Mouse (Mus musculus) hindbrain, postnatal 0 days (tissue): Measurements from ENCODE around the gene Dok1. TPM values are rescaled to one million over a fixed set of nuclear protein-coding genes. Genes with fewer than 3 reads are reported as not detected.

Source experiments
- ATAC-seq: fragments of 200-750 bp; cut with Nextera tagmentation; 2 replicates; pipeline ENCODE4 v1.8.0; 2017; ENCODE audit warnings: mild to moderate bottlenecking, moderate TSS enrichment, moderate library complexity
- DNase-seq: peaks from one replicate; pipeline ENCODE4 v3.0.0-alpha.2; 2015; ENCODE audit warnings: low spot score
- H3K27ac ChIP-seq: fragments of 300-500 bp; sonication (generic); 2 replicates; pipeline ENCODE4 v1.5.1; 2014; ENCODE audit warnings: mild to moderate bottlenecking
- H3K27me3 ChIP-seq: fragments of 300-500 bp; sonication (generic); 2 replicates; pipeline ENCODE4 v1.6.1; 2014; ENCODE audit warnings: low read length, mixed read lengths; ENCODE audit not compliant: insufficient read depth
- H3K36me3 ChIP-seq: fragments of 300-500 bp; sonication (generic); 2 replicates; pipeline ENCODE4 v1.6.1; 2014; ENCODE audit warnings: low read length, mixed read lengths; ENCODE audit not compliant: insufficient read depth
- H3K4me1 ChIP-seq: fragments of 300-500 bp; sonication (generic); 2 replicates; pipeline ENCODE4 v1.6.1; 2014; ENCODE audit warnings: antibody characterized with exemption, low read length, mixed read lengths; ENCODE audit not compliant: insufficient read depth
- H3K4me2 ChIP-seq: fragments of 300-500 bp; sonication (generic); 2 replicates; pipeline ENCODE4 v1.6.1; 2014; ENCODE audit warnings: low read depth, mild to moderate bottlenecking, low read length, moderate library complexity, mixed read lengths
- H3K4me3 ChIP-seq: fragments of 300-500 bp; sonication (generic); 2 replicates; pipeline ENCODE4 v1.5.1; 2014; ENCODE audit warnings: low read length
- H3K9ac ChIP-seq: fragments of 300-500 bp; sonication (generic); replicated peaks from 2 replicates; pipeline ENCODE4 v1.6.1; 2014; ENCODE audit warnings: mild to moderate bottlenecking, low read length, moderate library complexity, mixed read lengths
- H3K9me3 ChIP-seq: fragments of 300-500 bp; sonication (generic); 2 replicates; pipeline ENCODE4 v1.6.1; 2016; ENCODE audit warnings: low read length, mixed read lengths
- CTCF ChIP-seq: IDR thresholded peaks from 2 replicates; pipeline ENCODE4 v1.5.1; 2016; ENCODE audit warnings: antibody characterized with exemption, control low read depth, low read depth
- WGBS: fragments of 180-500 bp; shearing (Covaris S2); extraction: QIAGEN DNeasy Blood & Tissue Kit; methylation state at CpG from one replicate; pipeline ENCODE4 v1.1.7; 2014; 5-methylcytosine and 5-hydroxymethylcytosine counted together
- polyA plus RNA-seq: library from polyadenylated mRNA; unstranded; fragments of >200 nt; fragmentation: Nextera tagmentation; extraction: Ambion mirVana; gene quantifications from 2 replicates; pipeline ENCODE4 v1.2.1, GENCODE M21; 2015
- total RNA-seq: library from RNA; depleted of rRNA; stranded (reverse); fragments of >200 nt; gene quantifications from 2 replicates; pipeline ENCODE4 v1.2.3, GENCODE M21; 2014

The Dok1 gene
- total and polyA plus RNA-seq, 2 experiments from 2014 or later = 2.5 to 4.3 TPM

- Histone ChIP-seq H3K9me3 (no peaks in the 10 kb centered on the region), H3K4me3 (no peak overlapping the region), H3K4me1 (0 out of 2 replicates have a peak, but pooled peaks cover 3% of the 10 kb centered on the region), H3K27me3 (peaks cover 6% of the 10 kb centered on the region; the same call in 1 of the 2 replicates), H3K4me2 (no peak overlapping the region), H3K27ac (no peak overlapping the region), H3K9ac (no peak overlapping the region), H3K36me3 (no peaks in the 10 kb centered on the region)
- ATAC-seq (no peak), DNase-seq (no peak)
- 66% methylated on average over 8 of the region's 8 CpGs for WGBS
- TF ChIP-seq CTCF = no peak
These were observed 6.0 kb downstream of the Dok1 start for GRCm38 (mm10) chr6:83027293-83027692.

- no peaks in the 10 kb centered on the region for H3K4me1 ChIP-seq
- H3K27me3 ChIP-seq = no peaks in the 10 kb centered on the region
- no peak for DNase-seq
- no peak overlapping the region for H3K4me2 ChIP-seq
- H3K9me3 ChIP-seq = no peaks in the 10 kb centered on the region
- H3K4me3 ChIP-seq = no peak overlapping the region
- ATAC-seq = no peak
- WGBS = 96% methylated on average over 4 of the region's 4 CpGs
- no peak overlapping the region for H3K9ac ChIP-seq
- H3K27ac ChIP-seq = no peak overlapping the region
- no peaks in the 10 kb centered on the region for H3K36me3 ChIP-seq
- TF ChIP-seq CTCF = no peak
These were observed 8.1 kb downstream of the Dok1 start for GRCm38 (mm10) chr6:83025221-83025620.

GRCm38 (mm10) chr6:83024421-83024820, 8.8 kb downstream of the Dok1 start:
- DNase-seq (no peak), ATAC-seq (no peak)
- Histone ChIP-seq H3K4me2 (no peak overlapping the region), H3K27me3 (no peaks in the 10 kb centered on the region), H3K4me1 (no peaks in the 10 kb centered on the region), H3K9me3 (no peaks in the 10 kb centered on the region), H3K9ac (no peak overlapping the region), H3K27ac (no peak overlapping the region), H3K4me3 (no peak overlapping the region), H3K36me3 (no peaks in the 10 kb centered on the region)
- WGBS = 68% methylated on average over 4 of the region's 4 CpGs
- TF ChIP-seq CTCF = no peak

- H3K4me2 ChIP-seq = no peak overlapping the region
- H3K4me3 ChIP-seq = no peak overlapping the region
- no peak overlapping the region for H3K27ac ChIP-seq
- no peaks in the 10 kb centered on the region for H3K36me3 ChIP-seq
- no peaks in the 10 kb centered on the region for H3K27me3 ChIP-seq
- no peak for ATAC-seq
- no peak for DNase-seq
- no peaks in the 10 kb centered on the region for H3K9me3 ChIP-seq
- no peak for TF ChIP-seq CTCF
- 93% methylated on average over 2 of the region's 2 CpGs for whole genome bisulfite sequencing
- no peaks in the 10 kb centered on the region for H3K4me1 ChIP-seq
- H3K9ac ChIP-seq = no peak overlapping the region
These were observed 9.5 kb downstream of the Dok1 start for GRCm38 (mm10) chr6:83023786-83024185.

- no peak overlapping the region for H3K27ac ChIP-seq
- WGBS = 85% methylated on average over 9 of the region's 9 CpGs
- H3K27me3 ChIP-seq = no peaks in the 10 kb centered on the region
- DNase-seq (no peak), ATAC-seq (no peak)
- H3K4me1 ChIP-seq = no peaks in the 10 kb centered on the region
- no peak overlapping the region for H3K4me3 ChIP-seq
- H3K4me2 ChIP-seq = no peak overlapping the region
- H3K9ac ChIP-seq = no peak overlapping the region
- H3K9me3 ChIP-seq = no peaks in the 10 kb centered on the region
- no peaks in the 10 kb centered on the region for H3K36me3 ChIP-seq
- no peak for TF ChIP-seq CTCF
These were observed 10.3 kb downstream of the Dok1 start for GRCm38 (mm10) chr6:83023008-83023407.

GRCm38 (mm10) chr6:83020836-83021593, 12.3 kb downstream of the Dok1 start:
- Histone ChIP-seq H3K4me2 (no peak overlapping the region), H3K27me3 (no peaks in the 10 kb centered on the region), H3K27ac (no peak overlapping the region), H3K9ac (no peak overlapping the region), H3K4me3 (no peak overlapping the region), H3K36me3 (no peaks in the 10 kb centered on the region), H3K4me1 (no peaks in the 10 kb centered on the region), H3K9me3 (no peaks in the 10 kb centered on the region)
- ATAC-seq = no peak
- no peak for TF ChIP-seq CTCF
- DNase-seq = no peak
- WGBS = 82% methylated on average over 4 of the region's 4 CpGs

- Histone ChIP-seq H3K36me3 (no peaks in the 10 kb centered on the region), H3K9ac (no peak overlapping the region), H3K9me3 (no peaks in the 10 kb centered on the region), H3K27me3 (no peaks in the 10 kb centered on the region), H3K4me2 (no peak overlapping the region), H3K4me3 (no peak overlapping the region), H3K4me1 (no peaks in the 10 kb centered on the region), H3K27ac (no peak overlapping the region)
- TF ChIP-seq CTCF = no peak
- no peak for DNase-seq
- 88% methylated on average over 6 of the region's 6 CpGs for WGBS
- ATAC-seq = no peak
These were observed 13.2 kb downstream of the Dok1 start for GRCm38 (mm10) chr6:83020121-83020520.
